Mouse (Mus musculus) hindbrain, embryonic 14.5 days (tissue): Measurements from ENCODE around the gene Rnf38. TPM values are rescaled to one million over a fixed set of nuclear protein-coding genes. Genes with fewer than 3 reads are reported as not detected.

Source experiments
- ATAC-seq: fragments of 200-750 bp; cut with Nextera tagmentation; 2 replicates; pipeline ENCODE4 v1.8.0; 2017; ENCODE audit warnings: moderate number of reproducible peaks, mild to moderate bottlenecking, moderate TSS enrichment, moderate library complexity; ENCODE audit not compliant: low FRiP score
- DNase-seq: peaks from one replicate; pipeline ENCODE4 v3.0.0-alpha.2; 2015; ENCODE audit warnings: low spot score
- H3K27ac ChIP-seq: fragments of 300-500 bp; sonication (generic); 2 replicates; pipeline ENCODE4 v1.5.1; 2014; ENCODE audit warnings: mild to moderate bottlenecking, moderate library complexity
- H3K27me3 ChIP-seq: fragments of 300-500 bp; sonication (generic); 2 replicates; pipeline ENCODE4 v1.6.1; 2014; ENCODE audit warnings: mild to moderate bottlenecking, low read length, mixed read lengths; ENCODE audit not compliant: control insufficient read depth, insufficient read depth
- H3K36me3 ChIP-seq: fragments of 300-500 bp; sonication (generic); replicated peaks from 2 replicates; pipeline ENCODE4 v1.6.1; 2014; ENCODE audit not compliant: control insufficient read depth, insufficient read depth
- H3K4me1 ChIP-seq: fragments of 300-500 bp; sonication (generic); replicated peaks from 2 replicates; pipeline ENCODE4 v1.6.1; 2014; ENCODE audit warnings: antibody characterized with exemption, low read length, mixed read lengths; ENCODE audit not compliant: control insufficient read depth, insufficient read depth
- H3K4me2 ChIP-seq: fragments of 300-500 bp; sonication (generic); replicated peaks from 2 replicates; pipeline ENCODE4 v1.6.1; 2014; ENCODE audit warnings: mild to moderate bottlenecking, moderate library complexity
- H3K4me3 ChIP-seq: fragments of 300-500 bp; sonication (generic); replicated peaks from 2 replicates; pipeline ENCODE4 v1.5.1; 2014; ENCODE audit warnings: mild to moderate bottlenecking, low read length
- H3K9ac ChIP-seq: fragments of 300-500 bp; sonication (generic); 2 replicates; pipeline ENCODE4 v1.6.1; 2014
- H3K9me3 ChIP-seq: fragments of 300-500 bp; sonication (generic); 2 replicates; pipeline ENCODE4 v1.6.1; 2016; ENCODE audit warnings: low read length; ENCODE audit not compliant: control insufficient read depth
- WGBS: fragments of 180-500 bp; shearing (Covaris S2); extraction: QIAGEN DNeasy Blood & Tissue Kit; methylation state at CpG from one replicate; pipeline ENCODE4 v1.1.7; 2014; 5-methylcytosine and 5-hydroxymethylcytosine counted together
- microRNA-seq: library from miRNA; unstranded; fragments of <30 nt; microRNA quantifications from one replicate; pipeline ENCODE4, GENCODE M21; 2016
- polyA plus RNA-seq: library from polyadenylated mRNA; unstranded; fragments of >200 nt; fragmentation: Nextera tagmentation; extraction: Ambion mirVana; gene quantifications from 2 replicates; pipeline ENCODE4 v1.2.1, GENCODE M21; 2014

Gene Rnf38
- polyA plus RNA-seq, 1 experiment from 2014 or later = 46.6 TPM

GRCm38 (mm10) chr4:44092359-44092758 lies 141.2 kb downstream of the Rnf38 start:
- no peak overlapping the region for H3K27ac ChIP-seq
- no peaks in the 10 kb centered on the region for H3K9me3 ChIP-seq
- H3K4me2 ChIP-seq = no peak overlapping the region
- WGBS = 85% methylated on average over 11 of the region's 11 CpGs
- H3K4me3 ChIP-seq = no peak overlapping the region
- no peak for ATAC-seq
- no peaks in the 10 kb centered on the region for H3K27me3 ChIP-seq
- DNase-seq = no peak
- no peaks in the 10 kb centered on the region for H3K36me3 ChIP-seq
- no peaks in the 10 kb centered on the region for H3K4me1 ChIP-seq
- no peak overlapping the region for H3K9ac ChIP-seq

GRCm38 (mm10) chr4:44085566-44085965 lies 148.0 kb downstream of the Rnf38 start:
- no peaks in the 10 kb centered on the region for H3K27me3 ChIP-seq
- DNase-seq (no peak), ATAC-seq (no peak)
- H3K27ac ChIP-seq = no peak overlapping the region
- no peak overlapping the region for H3K4me3 ChIP-seq
- no peaks in the 10 kb centered on the region for H3K4me1 ChIP-seq
- no peaks in the 10 kb centered on the region for H3K9me3 ChIP-seq
- no peak overlapping the region for H3K4me2 ChIP-seq
- 97% methylated on average over 3 of the region's 3 CpGs for WGBS
- no peak overlapping the region for H3K9ac ChIP-seq
- H3K36me3 ChIP-seq = no peaks in the 10 kb centered on the region

GRCm38 (mm10) chr4:44084602-44085325 lies 148.8 kb downstream of the Rnf38 start:
- no peak for ATAC-seq
- no peak overlapping the region for H3K4me3 ChIP-seq
- no peak for DNase-seq
- no peaks in the 10 kb centered on the region for H3K36me3 ChIP-seq
- no peak overlapping the region for H3K9ac ChIP-seq
- 80% methylated on average over 13 of the region's 13 CpGs for WGBS
- no peaks in the 10 kb centered on the region for H3K4me1 ChIP-seq
- no peak overlapping the region for H3K4me2 ChIP-seq
- no peaks in the 10 kb centered on the region for H3K27me3 ChIP-seq
- H3K27ac ChIP-seq = no peak overlapping the region
- H3K9me3 ChIP-seq = no peaks in the 10 kb centered on the region

GRCm38 (mm10) chr4:44083945-44084344 lies 149.6 kb downstream of the Rnf38 start, which contains the start of gene Gne:
Gene Gne, minus strand, starts transcription at chr4:44084177.
- no peaks in the 10 kb centered on the region for H3K4me1 ChIP-seq
- 23% methylated on average over 11 of the region's 11 CpGs for WGBS

GRCm38 (mm10) chr4:44078358-44078933 lies 155.1 kb downstream of the Rnf38 start:
- H3K4me2 ChIP-seq = no peak overlapping the region
- 0 out of 2 replicates have a peak, but pooled peaks cover under 1% of the 10 kb centered on the region for H3K4me1 ChIP-seq
- DNase-seq (no peak), ATAC-seq (no peak)
- no peak overlapping the region for H3K4me3 ChIP-seq
- no peaks in the 10 kb centered on the region for H3K9me3 ChIP-seq
- H3K9ac ChIP-seq = no peak overlapping the region
- H3K27ac ChIP-seq = no peak overlapping the region
- WGBS = 91% methylated on average over 7 of the region's 7 CpGs
- H3K36me3 ChIP-seq = no peaks in the 10 kb centered on the region
- no peaks in the 10 kb centered on the region for H3K27me3 ChIP-seq

More at GRCm38 (mm10) chr4:44083945-44084344, 149.6 kb downstream of the Rnf38 start, which contains the start of gene Gne:
- Histone ChIP-seq H3K27me3 (no peaks in the 10 kb centered on the region), H3K27ac (no peak within 1 kb of the TSS), H3K4me3 (no peak within 1 kb of the TSS), H3K36me3 (no peaks in the 10 kb centered on the region), H3K9me3 (no peaks in the 10 kb centered on the region), H3K4me2 (no peak within 1 kb of the TSS), H3K9ac (no peak within 1 kb of the TSS)
- DNase-seq (no peak), ATAC-seq (no peak)

Small RNA genes within 50 kb of the gene (microRNA-seq; reads per million reads assigned to microRNA genes)
- gene Mir5106 = not detected

Other genes with a start within 250 kb of the Rnf38 start
- 348 and 365 TPM in 2 replicates for gene Clta, start 229.3 kb downstream of the Rnf38 start, polyA plus RNA-seq
- 32.1 and 35.1 TPM in 2 replicates for gene Gne, start 149.6 kb downstream of the Rnf38 start, polyA plus RNA-seq
- gene Melk, start 67.1 kb upstream of the Rnf38 start, polyA plus RNA-seq = 5.7 and 7.7 TPM in 2 replicates